Mouse (Mus musculus): ENCODE data around the gene Gpc3. TPM values are rescaled to one million over a fixed set of nuclear protein-coding genes. Genes with fewer than 3 reads are reported as not detected.
A peak's percentile ranks its signal among the peaks of the same experiment; 100 is the strongest.

The Gpc3 gene
- polyA plus RNA-seq, 1 experiment from 2014 or later, result 654 TPM

DNA sequence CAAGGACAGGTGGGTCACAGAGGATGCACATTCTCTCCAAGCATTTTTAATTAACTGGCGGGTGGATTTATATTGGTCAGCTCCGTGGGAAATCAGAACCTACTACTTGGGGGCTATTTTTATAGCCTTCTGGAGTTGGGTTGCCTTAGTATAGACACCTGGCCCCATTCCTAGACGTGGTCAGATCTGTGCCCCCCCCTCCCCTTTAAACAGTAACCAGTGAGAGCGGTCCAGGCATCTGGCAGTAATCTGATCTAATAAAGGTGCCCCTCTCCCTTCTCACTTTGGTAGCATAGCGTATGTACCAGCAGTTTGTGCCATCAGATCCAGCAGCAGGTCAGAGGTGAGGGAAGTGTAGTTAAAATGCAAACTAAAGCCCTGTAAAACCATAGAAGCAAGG lies 76.5 kb downstream of the Gpc3 start:
- Histone ChIP-seq H3K27me3 (ENCODE audit: insufficient read depth, poor library complexity, severe bottlenecking) (no peaks in the 10 kb centered on the region), H3K9me3 (no peaks in the 10 kb centered on the region), H3K27ac (no peak overlapping the region), H3K4me1 (0 out of 2 replicates have a peak, but pooled peaks cover 3% of the 10 kb centered on the region), H3K36me3 (0 out of 2 replicates have a peak, but pooled peaks cover 4% of the 10 kb centered on the region), H3K4me3 (no peak overlapping the region)
- no peak for DNase-seq (ENCODE audit: low spot score)
- 64% methylated on average over 5 of the region's 5 CpGs for WGBS

DNA sequence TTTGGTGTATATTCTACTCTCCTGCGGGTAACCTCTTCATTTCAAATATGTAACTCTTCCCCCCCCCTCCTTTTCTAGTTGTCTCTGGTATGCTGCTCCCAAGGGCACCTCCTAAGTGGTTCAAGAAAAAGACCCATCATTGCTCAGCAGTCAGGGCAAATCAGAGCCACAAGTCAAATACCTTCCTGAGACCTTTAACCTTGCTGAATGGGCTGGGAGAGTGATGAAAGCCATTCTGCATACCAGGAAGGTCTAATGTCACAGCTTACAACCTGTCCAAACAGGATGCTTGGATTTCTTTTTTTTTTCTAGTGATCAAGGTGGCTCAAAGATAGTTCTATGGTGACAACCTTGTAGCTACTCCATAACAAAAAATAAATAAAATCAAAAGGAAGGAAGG lies 80.0 kb downstream of the Gpc3 start:
- Histone ChIP-seq H3K4me3 (no peak overlapping the region), H3K9me3 (no peaks in the 10 kb centered on the region), H3K27ac (no peak overlapping the region), H3K27me3 (ENCODE audit: insufficient read depth, poor library complexity, severe bottlenecking) (no peaks in the 10 kb centered on the region), H3K36me3 (no peaks in the 10 kb centered on the region), H3K4me1 (0 out of 2 replicates have a peak, but pooled peaks cover 3% of the 10 kb centered on the region)
- WGBS, result 59% methylated on average over 1 of the region's 1 CpGs
- DNase-seq (ENCODE audit: low spot score), result no peak

DNA sequence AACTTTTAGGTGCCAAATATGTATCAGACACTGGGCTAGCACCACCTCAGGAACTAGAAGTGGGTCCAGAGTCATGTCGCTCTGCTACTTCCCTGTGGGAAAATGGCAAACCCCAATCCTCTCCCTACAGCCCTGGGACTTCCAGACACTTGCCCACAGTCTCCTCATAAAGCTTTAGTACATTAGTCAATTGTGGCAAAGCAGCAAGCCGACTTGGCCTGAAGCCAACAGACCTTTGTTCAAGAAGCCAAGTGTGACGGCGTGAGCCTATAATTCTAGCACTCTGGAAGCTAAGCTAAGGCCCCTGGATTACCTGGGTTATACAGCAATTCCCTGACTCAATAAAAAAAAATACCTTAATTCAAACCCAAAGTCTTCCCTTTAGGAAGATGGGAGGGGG lies 80.7 kb downstream of the Gpc3 start:
- Histone ChIP-seq H3K9me3 (no peaks in the 10 kb centered on the region), H3K27ac (no peak overlapping the region), H3K4me3 (no peak overlapping the region), H3K27me3 (ENCODE audit: insufficient read depth, poor library complexity, severe bottlenecking) (no peaks in the 10 kb centered on the region), H3K36me3 (no peaks in the 10 kb centered on the region), H3K4me1 (0 out of 2 replicates have a peak, but pooled peaks cover 3% of the 10 kb centered on the region)
- no peak for DNase-seq (ENCODE audit: low spot score)
- 83% methylated on average over 4 of the region's 4 CpGs for WGBS

DNA sequence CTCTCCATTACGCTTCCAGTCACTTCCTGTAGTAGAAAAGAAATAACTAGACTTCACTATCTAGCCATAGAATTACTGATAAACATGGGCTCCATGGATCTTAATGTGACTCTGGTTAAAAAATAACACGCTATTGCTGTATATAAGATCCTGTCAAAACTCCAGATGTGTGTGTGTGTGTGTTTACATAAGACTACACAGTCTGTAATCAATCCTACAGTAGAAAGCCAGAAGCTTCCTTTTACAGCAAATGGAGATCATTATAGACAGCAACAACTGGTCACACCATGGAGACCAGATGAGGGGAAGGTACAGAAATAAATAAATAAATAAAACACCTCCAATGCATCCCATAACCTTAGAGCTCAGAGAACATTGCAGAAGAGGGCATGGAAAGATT lies 81.6 kb downstream of the Gpc3 start:
- H3K36me3 ChIP-seq, result no peaks in the 10 kb centered on the region
- DNase-seq (ENCODE audit: low spot score), result no peak
- 0 out of 2 replicates have a peak, but pooled peaks cover 3% of the 10 kb centered on the region for H3K4me1 ChIP-seq
- WGBS, result 64% methylated on average over 2 of the region's 2 CpGs
- H3K27ac ChIP-seq, result no peak overlapping the region
- no peak overlapping the region for H3K4me3 ChIP-seq
- H3K9me3 ChIP-seq, result no peaks in the 10 kb centered on the region
- no peaks in the 10 kb centered on the region for H3K27me3 ChIP-seq (ENCODE audit: insufficient read depth, poor library complexity, severe bottlenecking)

DNA sequence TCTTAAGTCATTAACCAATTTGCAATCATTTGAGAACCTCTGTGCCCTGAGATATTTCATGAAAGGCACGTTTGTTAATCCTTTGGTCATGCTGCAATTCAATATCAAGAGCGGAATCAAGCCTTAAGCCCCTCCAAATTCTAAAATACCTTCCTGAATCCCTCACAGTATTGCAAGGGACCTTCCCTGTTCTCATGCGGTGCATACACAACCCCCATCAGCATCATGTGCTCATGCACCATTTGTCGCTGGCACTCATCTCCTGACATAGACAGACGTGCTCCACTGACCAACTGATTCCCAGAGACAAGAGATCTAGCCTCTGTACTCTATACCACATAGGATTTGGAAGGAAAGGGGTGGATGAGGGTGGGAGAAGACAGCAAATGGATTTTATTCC lies 87.7 kb downstream of the Gpc3 start:
- WGBS, result 69% methylated on average over 5 of the region's 5 CpGs
- Histone ChIP-seq H3K4me1 (no peaks in the 10 kb centered on the region), H3K27me3 (ENCODE audit: insufficient read depth, poor library complexity, severe bottlenecking) (no peaks in the 10 kb centered on the region), H3K9me3 (no peaks in the 10 kb centered on the region), H3K36me3 (no peaks in the 10 kb centered on the region), H3K4me3 (no peak overlapping the region), H3K27ac (no peak overlapping the region)
- no peak for DNase-seq (ENCODE audit: low spot score)

DNA sequence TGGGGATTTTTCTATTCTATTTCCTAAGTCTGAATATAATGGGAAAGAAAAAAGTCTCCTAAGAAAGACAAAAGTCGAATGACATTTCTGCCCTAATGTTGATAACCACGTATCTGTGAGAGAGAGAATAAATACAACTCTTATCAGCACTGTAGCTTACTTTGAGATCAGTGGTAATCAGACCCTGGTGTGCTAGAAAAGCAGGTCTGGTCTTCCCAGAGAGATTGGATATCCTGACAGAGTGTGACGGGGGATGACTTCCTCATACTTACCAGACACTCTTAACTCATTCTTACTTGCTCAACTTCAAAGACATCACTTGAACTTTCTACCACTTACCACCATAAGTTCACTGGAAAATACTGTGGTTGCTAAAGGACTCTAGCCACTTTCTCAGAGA lies 88.6 kb downstream of the Gpc3 start:
- 36% methylated on average over 3 of the region's 3 CpGs for WGBS
- DNase-seq (ENCODE audit: low spot score), result no peak
- Histone ChIP-seq H3K4me1 (no peaks in the 10 kb centered on the region), H3K9me3 (no peaks in the 10 kb centered on the region), H3K27me3 (ENCODE audit: insufficient read depth, poor library complexity, severe bottlenecking) (no peaks in the 10 kb centered on the region), H3K27ac (no peak overlapping the region), H3K36me3 (no peaks in the 10 kb centered on the region), H3K4me3 (no peak overlapping the region)

DNA sequence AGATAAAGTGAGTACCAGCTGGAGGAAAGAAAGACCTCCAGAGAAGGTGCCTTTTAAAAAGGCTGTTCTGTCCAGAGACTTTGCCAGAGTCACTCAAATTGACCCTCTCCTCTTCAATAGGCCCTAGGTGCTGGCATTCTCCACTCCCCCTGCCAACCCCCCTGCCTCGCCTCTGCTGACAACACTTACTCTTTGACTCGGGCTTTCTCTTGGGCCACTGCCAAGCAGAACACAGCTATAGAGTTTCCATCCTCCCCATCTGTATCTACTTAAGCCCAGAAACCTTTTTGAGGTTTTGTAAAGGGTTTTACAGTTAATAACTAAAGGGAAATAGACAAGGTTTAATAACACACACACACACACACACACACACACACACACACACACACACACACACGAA lies 99.2 kb downstream of the Gpc3 start:
- 46% methylated on average over 3 of the region's 3 CpGs for WGBS
- no peak overlapping the region for H3K27ac ChIP-seq
- H3K36me3 ChIP-seq, result no peaks in the 10 kb centered on the region
- H3K4me3 ChIP-seq, result no peak overlapping the region
- no peaks in the 10 kb centered on the region for H3K4me1 ChIP-seq
- H3K27me3 ChIP-seq (ENCODE audit: insufficient read depth, poor library complexity, severe bottlenecking), result no peaks in the 10 kb centered on the region
- no peak for DNase-seq (ENCODE audit: low spot score)
- no peaks in the 10 kb centered on the region for H3K9me3 ChIP-seq

DNA sequence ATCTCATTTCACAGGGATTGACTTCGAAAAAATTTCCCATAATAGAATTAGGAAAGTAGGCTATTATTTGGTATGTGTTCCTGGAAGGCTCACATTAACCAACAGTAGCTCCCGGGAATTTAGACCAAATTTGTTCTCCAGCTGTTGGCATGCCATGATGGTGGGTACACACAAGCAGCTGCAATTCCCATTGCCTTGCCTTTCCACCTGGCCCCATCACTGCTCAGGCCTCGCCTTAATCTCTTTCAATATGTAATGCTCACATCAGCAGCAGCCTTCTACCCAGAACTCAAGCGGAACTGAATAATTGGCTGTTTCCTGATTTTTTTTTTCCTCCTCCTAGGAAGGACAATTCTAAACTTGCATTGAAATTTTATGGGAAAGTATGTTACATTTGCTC lies 102.6 kb downstream of the Gpc3 start:
- no peaks in the 10 kb centered on the region for H3K27me3 ChIP-seq (ENCODE audit: insufficient read depth, poor library complexity, severe bottlenecking)
- H3K4me3 ChIP-seq, result no peak overlapping the region
- no peaks in the 10 kb centered on the region for H3K9me3 ChIP-seq
- H3K27ac ChIP-seq, result no peak overlapping the region
- WGBS, result 82% methylated on average over 4 of the region's 4 CpGs
- H3K4me1 ChIP-seq, result no peaks in the 10 kb centered on the region
- no peaks in the 10 kb centered on the region for H3K36me3 ChIP-seq
- no peak for DNase-seq (ENCODE audit: low spot score)

DNA sequence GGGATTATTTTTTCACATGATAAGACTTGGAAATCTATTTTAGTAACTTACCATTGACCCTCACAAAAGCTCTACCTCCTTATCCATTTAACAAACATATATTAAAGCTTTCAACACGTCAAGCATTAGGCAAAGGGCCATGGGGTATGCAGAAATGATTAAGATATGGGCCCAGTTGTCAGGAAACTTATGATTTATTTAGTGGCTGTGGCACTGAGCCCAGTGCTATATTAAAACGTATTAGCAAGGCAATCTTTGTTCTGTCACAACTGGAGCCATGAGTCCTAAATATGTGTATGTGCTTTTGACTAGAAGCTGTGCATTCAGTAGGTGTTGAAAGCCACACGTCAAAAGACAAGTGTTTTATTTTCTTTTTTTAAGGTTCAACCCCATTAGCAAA lies 109.9 kb downstream of the Gpc3 start:
- Histone ChIP-seq H3K4me3 (no peak overlapping the region), H3K27ac (no peak overlapping the region), H3K36me3 (no peaks in the 10 kb centered on the region), H3K27me3 (ENCODE audit: insufficient read depth, poor library complexity, severe bottlenecking) (no peaks in the 10 kb centered on the region), H3K4me1 (no peaks in the 10 kb centered on the region), H3K9me3 (no peaks in the 10 kb centered on the region)
- no peak for DNase-seq (ENCODE audit: low spot score)
- WGBS, result 63% methylated on average over 3 of the region's 3 CpGs

DNA sequence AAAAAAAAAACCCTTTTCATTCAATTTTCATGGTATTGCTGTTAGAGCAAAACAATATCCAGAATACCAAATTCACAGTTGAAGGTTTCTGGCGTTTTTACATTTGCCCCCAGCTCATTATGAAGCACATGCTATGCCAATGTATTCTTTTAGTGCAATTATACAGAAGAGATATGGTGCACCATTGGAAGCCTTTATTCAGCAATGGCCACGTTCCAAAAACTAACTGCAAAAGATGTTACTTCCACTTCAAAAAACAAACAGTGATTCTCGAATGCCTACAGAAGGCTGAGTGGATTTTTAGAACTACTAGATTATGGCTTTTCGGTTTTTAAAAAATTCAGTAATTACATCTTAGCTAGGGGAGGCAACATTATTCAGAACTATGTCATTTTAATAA lies 124.3 kb downstream of the Gpc3 start:
- Histone ChIP-seq H3K4me3 (no peak overlapping the region), H3K27ac (no peak overlapping the region), H3K27me3 (ENCODE audit: insufficient read depth, poor library complexity, severe bottlenecking) (no peaks in the 10 kb centered on the region), H3K9me3 (no peaks in the 10 kb centered on the region), H3K36me3 (no peaks in the 10 kb centered on the region), H3K4me1 (no peaks in the 10 kb centered on the region)
- 75% methylated on average over 4 of the region's 4 CpGs for WGBS
- DNase-seq (ENCODE audit: low spot score), result no peak

DNA sequence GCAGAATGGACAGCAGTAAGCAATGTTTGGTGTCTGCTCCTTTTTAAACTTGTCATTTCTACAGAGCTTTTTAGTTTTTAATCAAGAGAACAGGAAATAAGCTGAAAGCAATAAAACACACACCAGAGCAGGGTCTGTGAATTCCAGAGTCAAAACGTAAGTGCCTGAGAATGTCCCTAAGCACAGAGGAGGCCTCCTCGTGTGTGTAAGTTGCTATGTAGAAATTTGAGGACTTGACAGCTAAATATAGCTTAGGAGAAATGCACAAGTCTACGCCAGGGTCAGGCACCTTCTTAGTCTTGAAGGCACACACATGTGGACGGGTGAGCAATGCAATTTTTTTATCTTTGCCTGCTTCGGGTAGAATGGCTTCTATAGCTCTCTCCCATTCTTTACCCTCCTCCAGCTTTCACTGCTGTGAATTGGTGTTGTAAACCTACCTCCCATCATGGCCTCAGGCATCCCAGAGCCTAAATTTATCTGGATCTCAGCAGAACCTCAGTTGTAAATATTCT lies 158.6 kb downstream of the Gpc3 start:
- Histone ChIP-seq H3K9me3 (no peaks in the 10 kb centered on the region), H3K27ac (peak overlapping the region; percentile 69), H3K4me3 (no peak overlapping the region), H3K36me3 (no peaks in the 10 kb centered on the region), H3K4me1 (no peaks in the 10 kb centered on the region), H3K27me3 (ENCODE audit: insufficient read depth, poor library complexity, severe bottlenecking) (no peaks in the 10 kb centered on the region)
- no peak for DNase-seq (ENCODE audit: low spot score)
- WGBS, result 40% methylated on average over 5 of the region's 5 CpGs

DNA sequence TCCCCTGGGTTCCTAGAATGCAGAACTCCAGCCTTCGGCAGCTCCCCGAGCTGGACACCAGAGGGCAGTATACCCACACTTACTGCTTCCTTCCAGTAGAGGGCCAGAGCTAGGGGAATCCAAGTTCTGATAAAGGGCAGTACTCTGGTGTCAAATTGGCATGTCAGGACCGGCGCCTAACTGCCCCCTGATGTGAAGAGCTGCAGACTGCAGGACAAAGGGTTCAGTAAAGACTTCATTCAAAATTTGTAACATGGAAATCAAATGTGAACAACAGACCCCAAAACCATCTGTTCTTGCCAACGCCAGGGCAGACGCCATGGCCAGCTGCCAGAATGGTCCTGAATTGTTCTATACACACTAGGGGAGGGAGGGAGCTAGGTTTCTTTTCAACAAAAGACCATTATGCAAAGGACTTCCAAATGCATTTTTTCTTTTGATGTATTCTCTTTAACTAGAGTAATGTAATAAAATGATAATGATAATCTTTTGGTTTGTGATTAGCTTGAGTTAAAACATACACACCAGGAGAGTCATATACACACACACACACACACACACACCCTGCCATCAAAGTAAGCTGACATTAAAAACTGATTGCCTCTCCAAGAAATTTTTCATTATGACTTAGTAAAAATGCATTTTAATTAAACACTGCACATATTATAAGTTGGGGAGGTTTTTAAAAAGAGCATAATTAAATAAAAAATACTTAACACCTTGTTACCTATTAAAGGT lies 160.1 kb downstream of the Gpc3 start:
- Histone ChIP-seq H3K27me3 (ENCODE audit: insufficient read depth, poor library complexity, severe bottlenecking) (no peaks in the 10 kb centered on the region), H3K4me3 (no peak overlapping the region), H3K27ac (no peak overlapping the region), H3K4me1 (0 out of 2 replicates have a peak, but pooled peaks cover 1% of the 10 kb centered on the region), H3K36me3 (no peaks in the 10 kb centered on the region), H3K9me3 (no peaks in the 10 kb centered on the region)
- DNase-seq (ENCODE audit: low spot score), result peak; percentile 79
- 37% methylated on average over 6 of the region's 6 CpGs for WGBS

DNA sequence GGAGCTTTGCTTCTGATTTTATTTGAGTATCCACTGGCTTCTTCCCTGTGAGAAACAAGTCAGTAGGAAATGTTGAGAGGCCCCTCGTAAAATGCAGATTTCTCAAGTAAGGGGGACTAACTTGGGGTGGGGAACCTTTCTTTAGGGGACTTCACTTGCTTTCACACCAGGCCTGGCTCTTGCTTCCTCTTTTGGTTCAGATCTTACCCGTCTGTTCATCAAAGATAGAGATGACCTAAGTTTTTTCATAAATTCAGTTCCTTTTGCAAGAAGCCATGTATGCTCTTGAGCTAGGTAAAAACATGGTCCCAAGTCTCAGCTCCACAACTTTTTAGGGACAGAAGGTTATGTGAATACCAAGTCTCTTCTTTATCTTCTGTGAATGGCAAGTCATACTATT lies 164.6 kb downstream of the Gpc3 start:
- 55% methylated on average over 2 of the region's 2 CpGs for WGBS
- no peaks in the 10 kb centered on the region for H3K27me3 ChIP-seq (ENCODE audit: insufficient read depth, poor library complexity, severe bottlenecking)
- DNase-seq (ENCODE audit: low spot score), result no peak
- no peaks in the 10 kb centered on the region for H3K9me3 ChIP-seq
- H3K27ac ChIP-seq, result no peak overlapping the region
- H3K4me1 ChIP-seq, result 0 out of 2 replicates have a peak, but pooled peaks cover 6% of the 10 kb centered on the region
- no peak overlapping the region for H3K4me3 ChIP-seq
- H3K36me3 ChIP-seq, result no peaks in the 10 kb centered on the region

DNA sequence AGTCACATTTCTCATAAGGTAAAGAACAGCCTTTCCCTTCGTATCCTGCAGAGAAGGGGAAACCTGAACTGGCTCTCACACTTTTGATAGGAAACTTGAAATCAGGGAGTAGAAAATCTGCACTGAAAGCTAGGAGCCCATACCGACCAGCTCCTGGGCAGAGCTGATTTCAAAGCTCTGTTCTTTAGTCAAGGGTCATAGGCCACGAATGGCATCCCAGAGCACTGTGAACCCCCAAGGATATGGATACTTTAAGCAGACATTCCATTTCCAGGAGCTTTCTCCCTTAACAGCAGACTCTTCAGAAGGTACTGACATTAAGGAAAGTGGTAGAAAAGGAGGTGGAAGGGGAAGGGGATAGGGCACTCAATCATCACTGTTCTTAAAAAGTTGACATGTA lies 165.3 kb downstream of the Gpc3 start:
- 34% methylated on average over 3 of the region's 3 CpGs for WGBS
- no peak overlapping the region for H3K27ac ChIP-seq

More for the DNA sequence above, 165.3 kb downstream of the Gpc3 start:
- Histone ChIP-seq H3K36me3 (no peaks in the 10 kb centered on the region), H3K27me3 (ENCODE audit: insufficient read depth, poor library complexity, severe bottlenecking) (no peaks in the 10 kb centered on the region), H3K4me1 (0 out of 2 replicates have a peak, but pooled peaks cover 6% of the 10 kb centered on the region), H3K4me3 (no peak overlapping the region), H3K9me3 (no peaks in the 10 kb centered on the region)
- no peak for DNase-seq (ENCODE audit: low spot score)

Data from heart, embryonic 10.5 days (tissue).